In the genomic region with DNA sequence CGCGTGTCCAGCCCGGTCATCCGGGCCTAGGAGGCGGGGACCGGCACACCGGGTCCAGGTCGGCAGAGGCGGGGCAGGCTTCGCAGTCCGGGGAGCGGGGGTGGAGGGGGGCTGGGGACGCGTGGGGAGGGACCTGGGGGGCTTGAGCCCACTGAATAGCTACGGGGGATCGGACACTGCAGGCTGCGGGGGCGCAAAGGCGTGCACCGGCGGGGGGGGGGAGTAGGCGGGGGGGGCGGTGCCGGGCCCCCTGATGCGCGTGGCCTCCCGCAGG, we compare ENCODE assay signal across 8 mouse cellular contexts. TPM values are rescaled to one million over a fixed set of nuclear protein-coding genes. Genes with fewer than 3 reads are reported as not detected.
DNase-seq lines count a peak whose midpoint lies in the region; ATAC-seq and TF ChIP-seq lines count a peak whose summit lies in the region.

No protein-coding gene starts in this region.

- no peaks in the 10 kb centered on the region for H3K9me3 ChIP-seq in heart, embryonic 15.5 days (replicated peaks)
- H3K9me3 ChIP-seq in hindbrain, embryonic 10.5 days = no peaks in the 10 kb centered on the region
- H3K9me3 ChIP-seq in liver, postnatal 0 days (ENCODE audit: low read length) = no peaks in the 10 kb centered on the region

- H3K4me2 ChIP-seq in heart, embryonic 15.5 days = peak overlapping the region; percentile 97
- peak overlapping the region; percentile 78 for H3K4me2 ChIP-seq in liver, postnatal 0 days (ENCODE audit: low read depth, low read length)

- peak overlapping the region; percentile 69 for H3K4me3 ChIP-seq in heart, embryonic 15.5 days
- H3K4me3 ChIP-seq in bone marrow macrophage, adult 2 months (ENCODE audit: insufficient read depth, low read length) = peak overlapping the region; percentile 66
- peak overlapping the region; percentile 59 for H3K4me3 ChIP-seq in hindbrain, embryonic 10.5 days
- H3K4me3 ChIP-seq in liver, postnatal 0 days (ENCODE audit: low read depth, low read length) = peak overlapping the region; percentile 49

- H3K27ac ChIP-seq in heart, embryonic 15.5 days = peak overlapping the region; percentile 39; the same call in 1 of the 2 replicates
- H3K27ac ChIP-seq in bone marrow macrophage, adult 2 months (ENCODE audit: insufficient read depth, low read depth, low read length) = no peak overlapping the region
- H3K27ac ChIP-seq in hindbrain, embryonic 10.5 days = peak overlapping the region; percentile 4; the same call in 1 of the 2 replicates
- H3K27ac ChIP-seq in liver, postnatal 0 days (ENCODE audit: low read depth) = peak overlapping the region; percentile 34; the same call in 1 of the 2 replicates

- peak overlapping the region; percentile 49; the same call in 1 of the 2 replicates for H3K9ac ChIP-seq in heart, embryonic 15.5 days
- H3K9ac ChIP-seq in liver, postnatal 0 days (replicated peaks) = no peak overlapping the region

- H3K27me3 ChIP-seq in heart, embryonic 15.5 days = peaks cover 100% of the 10 kb centered on the region
- peaks cover 100% of the 10 kb centered on the region for H3K27me3 ChIP-seq in hindbrain, embryonic 10.5 days (ENCODE audit: insufficient read depth, poor library complexity, severe bottlenecking)
- H3K27me3 ChIP-seq in liver, postnatal 0 days (ENCODE audit: insufficient read depth, low read length) = peaks cover 99% of the 10 kb centered on the region

- TF ChIP-seq POLR2A in bone marrow macrophage, adult 2 months (IDR thresholded peaks at IDR 0.05; ENCODE audit: borderline replicate concordance, low read depth, low read length) = no peak

- TF ChIP-seq EP300 in liver, postnatal 0 days (IDR thresholded peaks at IDR 0.05; ENCODE audit: low read depth) = no peak

- no peaks in the 10 kb centered on the region for H3K36me3 ChIP-seq in heart, embryonic 15.5 days
- no peaks in the 10 kb centered on the region for H3K36me3 ChIP-seq in hindbrain, embryonic 10.5 days
- H3K36me3 ChIP-seq in liver, postnatal 0 days (replicated peaks; ENCODE audit: insufficient read depth, low read length) = no peaks in the 10 kb centered on the region

- peak; percentile 21; the same call in 1 of the 2 replicates for ATAC-seq in heart, embryonic 15.5 days (replicated peaks; ENCODE audit: insufficient number of reproducible peaks, insufficient read depth, low FRiP score, low read depth)
- ATAC-seq in liver, postnatal 0 days = peak; percentile 8; the same call in 1 of the 2 replicates

- H3K4me1 ChIP-seq in heart, embryonic 15.5 days (replicated peaks) = peaks cover 30% of the 10 kb centered on the region
- H3K4me1 ChIP-seq in bone marrow macrophage, adult 2 months (ENCODE audit: control insufficient read depth, insufficient read depth, low read length) = no peaks in the 10 kb centered on the region
- peaks cover 41% of the 10 kb centered on the region for H3K4me1 ChIP-seq in hindbrain, embryonic 10.5 days (replicated peaks)
- no peaks in the 10 kb centered on the region for H3K4me1 ChIP-seq in liver, postnatal 0 days (ENCODE audit: insufficient read depth)

- DNase-seq in heart, adult 9 months (ENCODE audit: low spot score in 2 of 2) = no peak
- DNase-seq in hindbrain, embryonic 10.5 days (ENCODE audit: low spot score) = no peak
- DNase-seq in liver, postnatal 0 days = no peak
- no peak for DNase-seq in ovary, postnatal 14 days (ENCODE audit: low spot score)
- no peak for DNase-seq in embryo, embryonic 11 days
- no peak for DNase-seq in cerebellum, postnatal 14 days

- WGBS in heart, embryonic 15.5 days = 0% methylated on average over 14 of the region's 27 CpGs
- 4% methylated on average over 20 of the region's 27 CpGs for WGBS in hindbrain, embryonic 10.5 days
- 0% methylated on average over 10 of the region's 27 CpGs for WGBS in liver, postnatal 0 days (ENCODE audit: insufficient replicate concordance)

- TF ChIP-seq CTCF in bone marrow macrophage, adult 2 months (IDR thresholded peaks at IDR 0.05; ENCODE audit: low read depth, low read length) = no peak
- TF ChIP-seq CTCF in liver, postnatal 0 days (IDR thresholded peaks at IDR 0.05; ENCODE audit: low read depth) = no peak

RNA-seq across cellular contexts. Expression of a gene that starts 0.3 kb away (rescaled TPM):
- polyA plus RNA-seq in heart, embryonic 15.5 days (2015; fragmentation: Nextera tagmentation; extraction: Ambion mirVana) = 3.3 and 9.6 TPM in 2 replicates
- polyA plus RNA-seq in bone marrow macrophage, adult 2 months (2012; ENCODE audit: insufficient read depth, insufficient read length, missing spikeins) = not detected in 2 replicates
- 3.9 and 4.9 TPM in 2 replicates for polyA plus RNA-seq in hindbrain, embryonic 10.5 days (2016; fragmentation: Nextera tagmentation; extraction: Ambion mirVana)
- polyA plus RNA-seq in liver, postnatal 0 days (2015; fragmentation: Nextera tagmentation; extraction: Ambion mirVana) = 2.7 and 3.1 TPM in 2 replicates

RNA-seq across cellular contexts. Expression of a gene that starts 24.3 kb away (rescaled TPM):
- polyA plus RNA-seq in heart, embryonic 15.5 days (2015; fragmentation: Nextera tagmentation; extraction: Ambion mirVana) = 29.7 and 38.2 TPM in 2 replicates
- 15.6 and 21.0 TPM in 2 replicates for polyA plus RNA-seq in bone marrow macrophage, adult 2 months (2012; ENCODE audit: insufficient read depth, insufficient read length, missing spikeins)
- polyA plus RNA-seq in hindbrain, embryonic 10.5 days (2016; fragmentation: Nextera tagmentation; extraction: Ambion mirVana) = 60.5 and 68.2 TPM in 2 replicates
- polyA plus RNA-seq in liver, postnatal 0 days (2015; fragmentation: Nextera tagmentation; extraction: Ambion mirVana) = 12.9 and 13.7 TPM in 2 replicates

RNA-seq across cellular contexts. Expression of a gene that starts 32.1 kb away (rescaled TPM):
- polyA plus RNA-seq in heart, embryonic 15.5 days (2015; fragmentation: Nextera tagmentation; extraction: Ambion mirVana) = 6.4 and 8.5 TPM in 2 replicates
- polyA plus RNA-seq in bone marrow macrophage, adult 2 months (2012; ENCODE audit: insufficient read depth, insufficient read length, missing spikeins) = not detected in 2 replicates
- polyA plus RNA-seq in hindbrain, embryonic 10.5 days (2016; fragmentation: Nextera tagmentation; extraction: Ambion mirVana) = 7.0 and 13.7 TPM in 2 replicates
- polyA plus RNA-seq in liver, postnatal 0 days (2015; fragmentation: Nextera tagmentation; extraction: Ambion mirVana) = 0.04 and 0.05 TPM in 2 replicates

RNA-seq across cellular contexts. Expression of a gene that starts 43.9 kb away (rescaled TPM):
- polyA plus RNA-seq in heart, embryonic 15.5 days (2015; fragmentation: Nextera tagmentation; extraction: Ambion mirVana) = 0.34 and 0.94 TPM in 2 replicates
- not detected in 2 replicates for polyA plus RNA-seq in bone marrow macrophage, adult 2 months (2012; ENCODE audit: insufficient read depth, insufficient read length, missing spikeins)
- 1.6 and 3.5 TPM in 2 replicates for polyA plus RNA-seq in hindbrain, embryonic 10.5 days (2016; fragmentation: Nextera tagmentation; extraction: Ambion mirVana)
- polyA plus RNA-seq in liver, postnatal 0 days (2015; fragmentation: Nextera tagmentation; extraction: Ambion mirVana) = not detected in 2 replicates
